Comparison of ENCODE assay signal across 8 mouse cellular contexts in genomic region chr8:80772732-80773460, GRCm38 (mm10). TPM values are rescaled to one million over a fixed set of nuclear protein-coding genes. Genes with fewer than 3 reads are reported as not detected.
DNase-seq lines count a peak whose midpoint lies in the region; ATAC-seq and TF ChIP-seq lines count a peak whose summit lies in the region.

No protein-coding gene starts in this region.

- TF ChIP-seq CTCF in layer of hippocampus, adult 2 months (conservative IDR thresholded peaks at IDR 0.05): peak; percentile 82

- no peak overlapping the region for H3K27ac ChIP-seq in layer of hippocampus, adult 2 months

- peak; percentile 43; the same call in 1 of the 2 replicates for ATAC-seq in megakaryocyte, adult 5-6 weeks (ENCODE audit: poor library complexity, severe bottlenecking)

- peak; percentile 21 for DNase-seq in embryo, embryonic 11 days
- no peak for DNase-seq in embryo, embryonic 10 days (ENCODE audit: low spot score)
- DNase-seq in layer of hippocampus, adult 2 months (ENCODE audit: low spot score in 2 of 2): peak in 1 of 2 experiments; percentile 32
- DNase-seq in layer of hippocampus, postnatal 36 days: no peak
- DNase-seq in brain, embryonic 18.5 days (ENCODE audit: low read depth, low spot score): peak; percentile 26
- no peak for DNase-seq in spleen, postnatal 4 days (ENCODE audit: low spot score in 2 of 2)
- no peak for DNase-seq in thymus, postnatal 4 days

- no peak overlapping the region for H3K4me3 ChIP-seq in layer of hippocampus, adult 2 months

RNA-seq across cellular contexts. Expression of gene Smarca5, which starts 33.6 kb away (rescaled TPM):
- 10 to 100 TPM; 58.5 to 59.3 TPM for total RNA-seq in layer of hippocampus, adult 2 months (2021)
- 10 to 100 TPM; 62.9 to 64.6 TPM for total RNA-seq in layer of hippocampus, postnatal 36 days (2021)
- 69.7 and 76.6 TPM in 2 replicates for total RNA-seq in megakaryocyte, adult 5-6 weeks (2015)
- total RNA-seq in megakaryocyte, adult 5-6 weeks (2017): 122 and 140 TPM in 2 replicates

Comparison
In these comparisons a context has a peak if more than half of its experiments do, and no peak if none do; other contexts are left out.
1. DNase-seq: peak in embryo, embryonic 11 days (single experiment) and brain, embryonic 18.5 days (single experiment); none in embryo, embryonic 10 days (single experiment), layer of hippocampus, postnatal 36 days (0 of 2), spleen, postnatal 4 days (0 of 2) and thymus, postnatal 4 days (single experiment).